Comparison of ENCODE assay signal across 16 mouse cellular contexts in genomic region chr3:103682473-103682872, GRCm38 (mm10). TPM values are rescaled to one million over a fixed set of nuclear protein-coding genes. Genes with fewer than 3 reads are reported as not detected.
DNase-seq lines count a peak whose midpoint lies in the region; TF ChIP-seq lines count a peak whose summit lies in the region.
"Had no signal": no experiment of that assay in that cellular context is flagged by ENCODE, and none has a peak within 500 bp of the region (broad histone marks: within the 10 kb centered on the region; RNA-seq: fewer than 3 reads in every experiment).

No protein-coding gene starts in this region.

- TF ChIP-seq POLR2A in kidney, adult 2 months (IDR thresholded peaks at IDR 0.05; ENCODE audit: low read depth, low read length), result no peak

- 41% methylated on average over 4 of the region's 4 CpGs for whole genome bisulfite sequencing in kidney, adult 2 months

- no peak overlapping the region for H3K27ac ChIP-seq in kidney, adult 2 months (ENCODE audit: insufficient read depth, low read depth, low read length)
- H3K27ac ChIP-seq: intestine, embryonic 15.5 days; liver, embryonic 15.5 days; stomach, postnatal 0 days had no signal

- peak; percentile 56 to 76 for DNase-seq in adrenal gland, adult (ENCODE audit: inconsistent age in 2 of 2, low spot score in 1 of 2)
- DNase-seq in adrenal gland, postnatal 4 days (ENCODE audit: low spot score in 2 of 2), result no peak
- peak; percentile 6 to 37 for DNase-seq in kidney, postnatal 4 days
- DNase-seq in kidney, adult 2 months, result no peak
- DNase-seq in adrenal gland, postnatal 36 days, result peak; percentile 44 to 51
- DNase-seq in liver, result no peak
- DNase-seq in spleen, postnatal 10 days (ENCODE audit: low spot score in 2 of 2), result no peak
- DNase-seq: gastrocnemius, postnatal 25 days had no signal

- TF ChIP-seq CTCF in kidney, adult 2 months (conservative IDR thresholded peaks at IDR 0.05; ENCODE audit: insufficient read depth, insufficient read length, low read depth, low read length), result no peak
- TF ChIP-seq CTCF in E14TG2a.4 (conservative IDR thresholded peaks at IDR 0.05; ENCODE audit: low read length), result no peak

- no peaks in the 10 kb centered on the region for H3K36me3 ChIP-seq in kidney, adult 2 months (ENCODE audit: control insufficient read depth, insufficient read depth, low read length)
- H3K36me3 ChIP-seq in E14TG2a.4 (ENCODE audit: insufficient read depth, low read length), result peaks cover 4% of the 10 kb centered on the region; the same call in 1 of the 2 replicates
- H3K36me3 ChIP-seq: intestine, embryonic 15.5 days; liver, embryonic 15.5 days had no signal

- peaks cover 15% of the 10 kb centered on the region for H3K9me3 ChIP-seq in E14TG2a.4 (ENCODE audit: low read length)
- H3K9me3 ChIP-seq: intestine, embryonic 15.5 days; liver, embryonic 15.5 days had no signal

- no peaks in the 10 kb centered on the region for H3K4me1 ChIP-seq in kidney, adult 2 months (ENCODE audit: control insufficient read depth, insufficient read depth, low read length)
- peaks cover 70% of the 10 kb centered on the region for H3K4me1 ChIP-seq in E14TG2a.4 (replicated peaks; ENCODE audit: low read depth, low read length)
- H3K4me1 ChIP-seq: intestine, embryonic 15.5 days; liver, embryonic 15.5 days had no signal

- no peak overlapping the region for H3K4me3 ChIP-seq in kidney, adult 2 months (ENCODE audit: insufficient read depth, low read depth, low read length)
- peak overlapping the region; percentile 55; the same call in 1 of the 2 replicates for H3K4me3 ChIP-seq in E14TG2a.4 (replicated peaks; ENCODE audit: low read length)
- H3K4me3 ChIP-seq: intestine, embryonic 15.5 days; liver, embryonic 15.5 days had no signal

- no peaks in the 10 kb centered on the region for H3K27me3 ChIP-seq in kidney, adult 2 months (replicated peaks; ENCODE audit: control insufficient read depth, insufficient read depth, low read length)
- no peaks in the 10 kb centered on the region for H3K27me3 ChIP-seq in E14TG2a.4 (ENCODE audit: insufficient read depth, low read length)
- H3K27me3 ChIP-seq: intestine, embryonic 15.5 days had no signal

RNA-seq across cellular contexts. Expression of gene Atg4a-ps, which starts 36.6 kb away (rescaled TPM):
- 1 to 10 TPM in 1 of 2 experiments, under 1 TPM in 1; 0.17 to 2.9 TPM for total RNA-seq in adrenal gland, postnatal 4 days (2021)
- 0.05 TPM in 1 of 2 replicates, not detected in the other for polyA plus RNA-seq in kidney, adult 2 months (2012; rRNA removed)
- total RNA-seq in adrenal gland, postnatal 36 days (2021), result 1 to 10 TPM in 1 of 2 experiments, not detected in 1; 2.1 TPM
- polyA plus RNA-seq: intestine, embryonic 15.5 days had no signal

RNA-seq across cellular contexts. Expression of gene Olfml3, which starts 55.3 kb away (rescaled TPM):
- total RNA-seq in adrenal gland, postnatal 4 days (2021), result 10 to 100 TPM; 31.6 to 33.6 TPM
- polyA plus RNA-seq in kidney, adult 2 months (2012; rRNA removed), result 30.0 and 31.7 TPM in 2 replicates
- 10 to 100 TPM; 14.4 to 19.5 TPM for total RNA-seq in adrenal gland, postnatal 36 days (2021)

RNA-seq across cellular contexts. Expression of gene Gm10964, which starts 56.7 kb away (rescaled TPM):
- total RNA-seq in adrenal gland, postnatal 4 days (2021), result not detected
- polyA plus RNA-seq in kidney, adult 2 months (2012; rRNA removed), result not detected in 2 replicates
- not detected for total RNA-seq in adrenal gland, postnatal 36 days (2021)
- total RNA-seq: common myeloid progenitor, adult 5-6 weeks; gastrocnemius, postnatal 25 days; layer of hippocampus, postnatal 14 days; megakaryocyte progenitor cell, adult 5-6 weeks had no signal
- polyA plus RNA-seq: heart, postnatal 0 days; intestine, embryonic 15.5 days; liver, embryonic 15.5 days; stomach, postnatal 0 days had no signal

Comparison
In these comparisons a context has a peak if more than half of its experiments do, and no peak if none do; other contexts are left out.
1. DNase-seq: peak in adrenal gland, adult (2 of 2), kidney, postnatal 4 days (2 of 2) and adrenal gland, postnatal 36 days (2 of 2); none in adrenal gland, postnatal 4 days (0 of 2), kidney, adult 2 months (single experiment), liver (single experiment) and spleen, postnatal 10 days (0 of 2).